Mouse (Mus musculus) stomach, embryonic 14.5 days (tissue): ENCODE measurements around the gene Tnc. TPM values are rescaled to one million over a fixed set of nuclear protein-coding genes. Genes with fewer than 3 reads are reported as not detected.
"Not testable (repeated sequence)": the region's sequence is repeated elsewhere in the genome, so short reads cannot be mapped to it uniquely, and the experiment has no call there.

ENCODE experiments used
- ATAC-seq: fragments of 200-750 bp; cut with Nextera tagmentation; 2 replicates; pipeline ENCODE4 v1.8.0; 2017; ENCODE audit warnings: low read depth, moderate TSS enrichment; ENCODE audit not compliant: insufficient number of reproducible peaks, insufficient read depth, low FRiP score
- H3K27ac ChIP-seq: fragments of 300-500 bp; sonication (generic); 2 replicates; pipeline ENCODE4 v1.5.1; 2014; ENCODE audit warnings: mild to moderate bottlenecking, low read length, moderate library complexity, mixed read lengths
- H3K27me3 ChIP-seq: fragments of 300-500 bp; sonication (generic); 2 replicates; pipeline ENCODE4 v1.6.1; 2014; ENCODE audit warnings: low read length, control low read depth, mixed read lengths; ENCODE audit not compliant: control insufficient read depth, insufficient read depth
- H3K36me3 ChIP-seq: fragments of 300-500 bp; sonication (generic); 2 replicates; pipeline ENCODE4 v1.6.1; 2014; ENCODE audit warnings: mild to moderate bottlenecking, control low read depth, low read length, moderate library complexity, mixed read lengths; ENCODE audit not compliant: control insufficient read depth, insufficient read depth
- H3K4me1 ChIP-seq: fragments of 300-500 bp; sonication (generic); 2 replicates; pipeline ENCODE4 v1.6.1; 2014; ENCODE audit warnings: low read length, control low read depth, mixed read lengths; ENCODE audit not compliant: control insufficient read depth, insufficient read depth
- H3K4me2 ChIP-seq: fragments of 300-500 bp; sonication (generic); replicated peaks from 2 replicates; pipeline ENCODE4 v1.6.1; 2014; ENCODE audit warnings: low read depth, low read length, control low read depth
- H3K4me3 ChIP-seq: fragments of 300-500 bp; sonication (generic); 2 replicates; pipeline ENCODE4 v1.5.1; 2014; ENCODE audit warnings: low read depth, low read length, control low read depth
- H3K9ac ChIP-seq: fragments of 300-500 bp; sonication (generic); replicated peaks from 2 replicates; pipeline ENCODE4 v1.6.1; 2014; ENCODE audit warnings: low read depth, mild to moderate bottlenecking, control low read depth, low read length, moderate library complexity, mixed read lengths
- H3K9me3 ChIP-seq: fragments of 300-500 bp; sonication (generic); 2 replicates; pipeline ENCODE4 v1.6.1; 2016; ENCODE audit warnings: low read depth, low read length, control low read depth; ENCODE audit not compliant: control insufficient read depth
- WGBS: fragments of 180-500 bp; shearing (Covaris S2); extraction: QIAGEN DNeasy Blood & Tissue Kit; methylation state at CpG from one replicate; pipeline ENCODE4 v1.1.7; 2014; 5-methylcytosine and 5-hydroxymethylcytosine counted together
- polyA plus RNA-seq: library from polyadenylated mRNA; unstranded; fragments of >200 nt; fragmentation: Nextera tagmentation; extraction: Ambion mirVana; gene quantifications from 2 replicates; pipeline ENCODE4 v1.2.1, GENCODE M21; 2014

The Tnc gene
- polyA plus RNA-seq, 1 experiment from 2014 or later: 12.3 TPM

GRCm38 (mm10) chr4:63972536-63972935, 74.3 kb downstream of the Tnc start:
- no peaks in the 10 kb centered on the region for H3K36me3 ChIP-seq
- whole genome bisulfite sequencing: 98% methylated on average over 2 of the region's 2 CpGs

GRCm38 (mm10) chr4:63971762-63972161, 75.1 kb downstream of the Tnc start:
- Histone ChIP-seq H3K27me3 (no peaks in the 10 kb centered on the region), H3K9me3 (no peaks in the 10 kb centered on the region), H3K27ac (no peak overlapping the region), H3K9ac (no peak overlapping the region), H3K4me3 (no peak overlapping the region), H3K4me2 (no peak overlapping the region), H3K36me3 (no peaks in the 10 kb centered on the region), H3K4me1 (no peaks in the 10 kb centered on the region)
- WGBS: 87% methylated on average over 1 of the region's 1 CpGs
- ATAC-seq: no peak

More at GRCm38 (mm10) chr4:63972536-63972935, 74.3 kb downstream of the Tnc start:
- ATAC-seq: no peak
- Histone ChIP-seq H3K27me3 (no peaks in the 10 kb centered on the region), H3K9ac (no peak overlapping the region), H3K4me1 (no peaks in the 10 kb centered on the region), H3K27ac (no peak overlapping the region), H3K4me3 (no peak overlapping the region), H3K4me2 (no peak overlapping the region), H3K9me3 (no peaks in the 10 kb centered on the region)

GRCm38 (mm10) chr4:63970925-63971324, 75.9 kb downstream of the Tnc start:
- 82% methylated on average over 4 of the region's 4 CpGs for WGBS
- Histone ChIP-seq H3K27ac (no peak overlapping the region), H3K9ac (no peak overlapping the region), H3K4me3 (no peak overlapping the region), H3K36me3 (no peaks in the 10 kb centered on the region), H3K9me3 (no peaks in the 10 kb centered on the region), H3K4me2 (no peak overlapping the region), H3K4me1 (no peaks in the 10 kb centered on the region), H3K27me3 (no peaks in the 10 kb centered on the region)
- no peak for ATAC-seq

GRCm38 (mm10) chr4:63969891-63970290, 76.9 kb downstream of the Tnc start:
- Histone ChIP-seq H3K27ac (no peak overlapping the region), H3K4me1 (no peaks in the 10 kb centered on the region), H3K36me3 (no peaks in the 10 kb centered on the region), H3K4me2 (no peak overlapping the region), H3K9me3 (no peaks in the 10 kb centered on the region), H3K27me3 (no peaks in the 10 kb centered on the region), H3K4me3 (no peak overlapping the region), H3K9ac (no peak overlapping the region)
- 86% methylated on average over 3 of the region's 3 CpGs for WGBS
- no peak for ATAC-seq

GRCm38 (mm10) chr4:63963410-63963809, 83.4 kb downstream of the Tnc start:
- ATAC-seq: peak; percentile 75; the same call in 1 of the 2 replicates

GRCm38 (mm10) chr4:63961858-63962468, 84.9 kb downstream of the Tnc start:
- 82% methylated on average over 5 of the region's 5 CpGs for WGBS
- no peak overlapping the region for H3K27ac ChIP-seq
- H3K9ac ChIP-seq: no peak overlapping the region
- no peak for ATAC-seq
- H3K36me3 ChIP-seq: no peaks in the 10 kb centered on the region
- peaks cover 9% of the 10 kb centered on the region for H3K4me1 ChIP-seq
- H3K9me3 ChIP-seq: no peaks in the 10 kb centered on the region
- H3K27me3 ChIP-seq: no peaks in the 10 kb centered on the region
- H3K4me2 ChIP-seq: no peak overlapping the region
- no peak overlapping the region for H3K4me3 ChIP-seq

More at GRCm38 (mm10) chr4:63963410-63963809, 83.4 kb downstream of the Tnc start:
- no peak overlapping the region for H3K4me2 ChIP-seq
- H3K27ac ChIP-seq: no peak overlapping the region
- no peak overlapping the region for H3K4me3 ChIP-seq
- H3K36me3 ChIP-seq: no peaks in the 10 kb centered on the region
- H3K9ac ChIP-seq: no peak overlapping the region
- peaks cover 5% of the 10 kb centered on the region for H3K4me1 ChIP-seq
- WGBS: 27% methylated on average over 1 of the region's 1 CpGs
- H3K9me3 ChIP-seq: no peaks in the 10 kb centered on the region
- no peaks in the 10 kb centered on the region for H3K27me3 ChIP-seq

- Histone ChIP-seq H3K36me3 (no peaks in the 10 kb centered on the region), H3K4me1 (peaks cover 9% of the 10 kb centered on the region), H3K27me3 (no peaks in the 10 kb centered on the region), H3K9ac (no peak overlapping the region), H3K9me3 (no peaks in the 10 kb centered on the region), H3K27ac (peak overlapping the region; percentile 55), H3K4me3 (no peak overlapping the region), H3K4me2 (no peak overlapping the region)
- ATAC-seq: peak; percentile 49; the same call in 1 of the 2 replicates
- 29% methylated on average over 4 of the region's 4 CpGs for WGBS
Observed at GRCm38 (mm10) chr4:63958601-63959000, 88.2 kb downstream of the Tnc start.

- ATAC-seq: no peak
- H3K9ac ChIP-seq: no peak overlapping the region
- no peak overlapping the region for H3K4me3 ChIP-seq
- H3K27ac ChIP-seq: no peak overlapping the region
- H3K4me2 ChIP-seq: no peak overlapping the region
- H3K36me3 ChIP-seq: no peaks in the 10 kb centered on the region
- H3K9me3 ChIP-seq: no peaks in the 10 kb centered on the region
- no peaks in the 10 kb centered on the region for H3K4me1 ChIP-seq
- WGBS: 84% methylated on average over 9 of the region's 9 CpGs
- no peaks in the 10 kb centered on the region for H3K27me3 ChIP-seq
Observed at GRCm38 (mm10) chr4:63950054-63950453, 96.8 kb downstream of the Tnc start.

- WGBS: 83% methylated on average over 5 of the region's 5 CpGs
- not testable (repeated sequence) for H3K9me3 ChIP-seq, H3K27ac ChIP-seq, H3K4me3 ChIP-seq, H3K27me3 ChIP-seq, ATAC-seq, H3K9ac ChIP-seq, H3K4me1 ChIP-seq, H3K36me3 ChIP-seq, H3K4me2 ChIP-seq
Observed at GRCm38 (mm10) chr4:63948688-63949073, 98.1 kb downstream of the Tnc start.
